Mouse (Mus musculus) embryonic facial prominence, embryonic 14.5 days (tissue): Measurements from ENCODE around the gene Peli1. TPM values are rescaled to one million over a fixed set of nuclear protein-coding genes. Genes with fewer than 3 reads are reported as not detected.
"Not testable (repeated sequence)": the region's sequence is repeated elsewhere in the genome, so short reads cannot be mapped to it uniquely, and the experiment has no call there.

Experiments used
- ATAC-seq: fragments of 200-750 bp; cut with Nextera tagmentation; 2 replicates; pipeline ENCODE4 v1.8.0; 2017; ENCODE audit warnings: low read depth, moderate number of reproducible peaks, moderate TSS enrichment
- DNase-seq: peaks from one replicate; pipeline ENCODE4 v3.0.0-alpha.2; 2015; ENCODE audit warnings: low spot score
- H3K27ac ChIP-seq: fragments of 300-500 bp; sonication (generic); replicated peaks from 2 replicates; pipeline ENCODE4 v1.5.1; 2014; ENCODE audit warnings: low read depth, mild to moderate bottlenecking, low read length, moderate library complexity
- H3K27me3 ChIP-seq: fragments of 300-500 bp; sonication (generic); replicated peaks from 2 replicates; pipeline ENCODE4 v1.6.1; 2014; ENCODE audit warnings: low read length; ENCODE audit not compliant: control insufficient read depth, insufficient read depth
- H3K36me3 ChIP-seq: fragments of 300-500 bp; sonication (generic); 2 replicates; pipeline ENCODE4 v1.6.1; 2014; ENCODE audit warnings: low read length, mixed read lengths; ENCODE audit not compliant: control insufficient read depth, insufficient read depth
- H3K4me1 ChIP-seq: fragments of 300-500 bp; sonication (generic); 2 replicates; pipeline ENCODE4 v1.6.1; 2014; ENCODE audit warnings: antibody characterized with exemption, low read length; ENCODE audit not compliant: control insufficient read depth, insufficient read depth
- H3K4me2 ChIP-seq: fragments of 300-500 bp; sonication (generic); 2 replicates; pipeline ENCODE4 v1.6.1; 2014; ENCODE audit warnings: low read depth, mild to moderate bottlenecking, low read length, moderate library complexity, mixed read lengths
- H3K4me3 ChIP-seq: fragments of 300-500 bp; sonication (generic); 2 replicates; pipeline ENCODE4 v1.5.1; 2014; ENCODE audit warnings: low read depth, mild to moderate bottlenecking, low read length
- H3K9ac ChIP-seq: fragments of 300-500 bp; sonication (generic); 2 replicates; pipeline ENCODE4 v1.6.1; 2014; ENCODE audit warnings: low read depth, mild to moderate bottlenecking, low read length, moderate library complexity, mixed read lengths
- H3K9me3 ChIP-seq: fragments of 300-500 bp; sonication (generic); 2 replicates; pipeline ENCODE4 v1.6.1; 2016; ENCODE audit warnings: low read length; ENCODE audit not compliant: control insufficient read depth
- WGBS: fragments of 180-500 bp; shearing (Covaris S2); extraction: QIAGEN DNeasy Blood & Tissue Kit; methylation state at CpG from one replicate; pipeline ENCODE4 v1.1.7; 2014; 5-methylcytosine and 5-hydroxymethylcytosine counted together
- polyA plus RNA-seq: library from polyadenylated mRNA; unstranded; fragments of >200 nt; fragmentation: Nextera tagmentation; extraction: Ambion mirVana; gene quantifications from 2 replicates; pipeline ENCODE4 v1.2.1, GENCODE M21; 2014

Gene Peli1
- polyA plus RNA-seq, 1 experiment from 2014 or later, result 41.3 TPM

DNA sequence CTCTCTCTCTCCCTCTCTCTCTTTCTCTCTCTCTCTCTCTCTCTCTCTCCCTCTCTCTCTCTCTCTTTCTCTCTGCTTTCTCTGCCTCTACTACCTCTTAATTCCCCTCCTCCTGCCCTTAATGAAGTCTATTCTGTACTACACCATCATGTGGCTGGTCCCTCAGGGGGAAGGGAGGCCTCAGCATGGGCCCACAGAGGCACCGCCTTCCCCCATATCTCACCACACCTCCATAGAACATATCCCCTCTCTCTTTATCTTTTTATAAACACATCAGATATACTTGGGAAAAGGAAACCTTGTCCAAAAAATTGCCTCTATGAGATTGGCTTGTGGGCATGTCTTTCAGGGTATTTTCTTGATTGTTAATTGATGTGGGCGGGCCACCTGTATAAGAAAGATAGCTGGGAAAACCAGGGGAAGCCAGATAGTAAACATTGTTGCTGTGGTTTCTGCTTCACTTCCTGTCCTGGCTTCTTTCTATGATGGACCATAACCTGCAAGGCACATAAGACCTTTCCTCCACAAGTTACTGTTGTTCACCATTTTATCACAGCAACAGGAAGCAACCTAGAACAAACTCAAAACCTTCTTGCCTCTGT lies 75.5 kb downstream of the Peli1 start:
- Histone ChIP-seq H3K36me3 (no peaks in the 10 kb centered on the region), H3K4me2 (no peak overlapping the region), H3K4me1 (peaks cover 9% of the 10 kb centered on the region; the same call in 1 of the 2 replicates), H3K27me3 (no peaks in the 10 kb centered on the region), H3K4me3 (no peak overlapping the region), H3K27ac (no peak overlapping the region), H3K9me3 (0 out of 2 replicates have a peak, but pooled peaks cover 4% of the 10 kb centered on the region), H3K9ac (no peak overlapping the region)
- DNase-seq (no peak), ATAC-seq (no peak)
- WGBS, result 91% methylated on average over 2 of the region's 2 CpGs

DNA sequence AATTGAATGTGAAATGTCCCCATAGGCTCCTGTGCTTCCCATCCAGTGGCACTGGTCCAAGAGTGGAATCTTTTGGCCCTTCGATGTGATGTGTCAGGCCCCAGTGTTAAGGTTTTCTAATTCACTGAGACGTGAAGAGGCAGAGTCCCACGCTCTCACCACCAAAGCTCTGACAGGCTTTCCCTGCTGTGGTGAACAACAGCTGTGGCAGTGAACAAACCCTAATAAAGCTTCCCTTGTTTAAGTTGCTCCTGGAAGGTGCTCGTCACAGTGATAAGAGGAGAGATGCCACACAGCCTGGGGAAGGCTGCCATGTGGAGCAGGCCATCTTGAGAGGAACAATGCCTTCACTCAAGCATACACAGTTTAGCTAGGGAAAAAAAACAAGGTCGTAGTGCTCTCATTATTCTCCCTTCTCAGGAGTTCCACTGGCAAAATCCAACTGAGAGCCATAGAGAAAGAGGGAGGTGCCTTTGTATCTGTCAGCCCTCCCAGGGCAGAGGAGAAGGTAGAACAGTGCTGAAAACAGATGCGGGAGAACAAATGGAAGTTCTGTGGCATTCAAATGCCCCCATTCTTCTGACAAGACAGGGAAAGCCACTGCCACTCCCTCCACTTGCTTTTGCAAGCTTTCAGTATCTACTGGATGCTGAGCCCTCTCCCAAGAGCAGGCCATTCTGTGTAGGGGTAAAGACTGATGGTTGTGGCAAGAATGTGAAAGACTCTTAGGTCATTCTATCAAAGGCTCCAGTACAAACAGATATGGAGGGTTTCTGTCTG lies 77.9 kb downstream of the Peli1 start:
- H3K9me3 ChIP-seq, result 0 out of 2 replicates have a peak, but pooled peaks cover 4% of the 10 kb centered on the region
- H3K4me2 ChIP-seq, result no peak overlapping the region
- WGBS, result 57% methylated on average over 6 of the region's 6 CpGs
- DNase-seq (peak; percentile 17), ATAC-seq (no peak)
- H3K27me3 ChIP-seq, result no peaks in the 10 kb centered on the region
- H3K36me3 ChIP-seq, result no peaks in the 10 kb centered on the region
- no peak overlapping the region for H3K4me3 ChIP-seq
- H3K27ac ChIP-seq, result no peak overlapping the region
- peaks cover under 1% of the 10 kb centered on the region; the same call in 1 of the 2 replicates for H3K4me1 ChIP-seq
- H3K9ac ChIP-seq, result no peak overlapping the region

DNA sequence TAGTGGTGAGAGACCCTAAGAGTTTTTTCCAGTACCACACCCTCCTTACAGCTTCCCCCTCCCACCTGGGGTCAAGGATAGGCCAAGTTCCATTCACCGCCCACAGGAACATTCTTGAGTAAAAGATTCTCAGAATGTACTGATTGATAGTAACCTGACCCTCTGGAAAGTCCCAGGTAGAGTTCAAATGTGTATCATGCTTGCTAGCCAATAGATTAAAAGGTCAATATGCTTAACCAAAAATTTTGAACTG lies 78.4 kb downstream of the Peli1 start:
- not testable (repeated sequence) for H3K27ac ChIP-seq, H3K4me1 ChIP-seq, H3K4me3 ChIP-seq, H3K9ac ChIP-seq, H3K27me3 ChIP-seq, H3K9me3 ChIP-seq, DNase-seq, H3K36me3 ChIP-seq, H3K4me2 ChIP-seq, ATAC-seq
- WGBS, result 84% methylated on average over 1 of the region's 1 CpGs

DNA sequence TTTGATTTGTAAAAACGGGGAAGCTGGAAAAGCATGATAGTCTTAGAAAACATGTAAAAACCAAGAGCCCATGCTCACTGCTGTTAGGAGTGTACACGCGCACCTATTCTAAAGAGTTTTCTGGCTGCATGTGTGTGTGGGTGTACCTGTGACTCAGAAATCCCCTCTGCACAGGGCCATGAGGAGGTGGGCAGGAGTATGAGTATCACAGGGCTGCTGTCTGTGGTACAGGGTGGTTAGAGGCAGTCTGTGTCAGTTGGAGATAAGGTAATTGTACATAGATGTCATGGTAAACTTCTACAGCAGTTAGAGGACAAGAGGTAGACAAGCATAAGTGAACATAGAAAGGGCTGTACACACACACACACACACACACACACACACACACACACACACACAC lies 81.2 kb downstream of the Peli1 start:
- Histone ChIP-seq H3K9ac (no peak overlapping the region), H3K4me1 (0 out of 2 replicates have a peak, but pooled peaks cover 4% of the 10 kb centered on the region), H3K4me3 (no peak overlapping the region), H3K36me3 (no peaks in the 10 kb centered on the region), H3K4me2 (no peak overlapping the region), H3K9me3 (0 out of 2 replicates have a peak, but pooled peaks cover 4% of the 10 kb centered on the region), H3K27ac (no peak overlapping the region), H3K27me3 (no peaks in the 10 kb centered on the region)
- ATAC-seq, result no peak
- WGBS, result 83% methylated on average over 3 of the region's 3 CpGs
- DNase-seq, result no peak

DNA sequence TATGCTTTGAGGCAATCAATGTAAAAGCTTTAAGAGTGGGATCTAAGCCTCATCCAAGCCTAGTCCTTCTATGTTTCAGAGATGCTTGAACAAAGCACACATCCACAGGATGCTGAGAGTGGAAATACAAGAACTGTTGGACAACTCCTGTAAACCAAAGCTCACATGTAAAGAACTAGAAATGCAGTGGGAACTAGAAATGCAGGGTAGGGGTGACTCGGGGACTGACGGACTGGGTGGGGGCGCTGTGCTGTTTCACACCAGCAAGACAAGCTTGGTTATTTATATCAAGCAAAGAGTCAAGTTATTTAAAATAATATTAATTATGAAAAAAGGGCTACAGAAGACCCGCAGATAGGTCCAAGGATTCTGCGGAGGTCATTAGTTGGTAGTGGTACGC lies 82.8 kb downstream of the Peli1 start:
- WGBS, result 96% methylated on average over 6 of the region's 6 CpGs
- no peaks in the 10 kb centered on the region for H3K36me3 ChIP-seq
- H3K27me3 ChIP-seq, result no peaks in the 10 kb centered on the region
- no peak for ATAC-seq
- H3K27ac ChIP-seq, result no peak overlapping the region
- H3K4me2 ChIP-seq, result no peak overlapping the region
- no peak overlapping the region for H3K4me3 ChIP-seq
- no peak overlapping the region for H3K9ac ChIP-seq
- DNase-seq, result no peak
- 0 out of 2 replicates have a peak, but pooled peaks cover 4% of the 10 kb centered on the region for H3K4me1 ChIP-seq
- 0 out of 2 replicates have a peak, but pooled peaks cover 4% of the 10 kb centered on the region for H3K9me3 ChIP-seq

DNA sequence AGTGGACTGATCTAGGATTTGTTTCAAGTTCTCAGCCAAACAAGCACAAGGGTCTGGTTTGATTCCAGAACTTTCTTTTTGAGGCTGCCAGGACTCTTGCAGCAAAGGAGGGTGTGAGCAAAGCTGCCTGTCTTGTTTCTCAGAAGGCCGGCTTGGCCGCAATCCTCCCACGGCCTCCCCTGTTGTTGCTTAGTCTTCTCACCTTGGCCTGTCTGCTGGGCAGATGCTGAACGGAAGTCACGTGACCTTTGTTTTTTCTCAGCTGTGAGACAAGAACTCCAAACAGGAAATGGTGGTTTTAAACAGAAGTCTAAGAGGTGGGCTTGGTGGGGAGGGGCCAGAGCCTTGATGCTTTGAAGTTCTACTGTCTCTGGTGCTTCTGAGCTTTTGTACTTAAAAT lies 83.3 kb downstream of the Peli1 start:
- Histone ChIP-seq H3K9me3 (0 out of 2 replicates have a peak, but pooled peaks cover 3% of the 10 kb centered on the region), H3K27ac (no peak overlapping the region), H3K4me1 (0 out of 2 replicates have a peak, but pooled peaks cover 4% of the 10 kb centered on the region), H3K9ac (no peak overlapping the region), H3K27me3 (no peaks in the 10 kb centered on the region), H3K4me2 (no peak overlapping the region), H3K4me3 (no peak overlapping the region), H3K36me3 (no peaks in the 10 kb centered on the region)
- DNase-seq, result peak; percentile 63
- WGBS, result 36% methylated on average over 5 of the region's 5 CpGs
- ATAC-seq, result no peak

DNA sequence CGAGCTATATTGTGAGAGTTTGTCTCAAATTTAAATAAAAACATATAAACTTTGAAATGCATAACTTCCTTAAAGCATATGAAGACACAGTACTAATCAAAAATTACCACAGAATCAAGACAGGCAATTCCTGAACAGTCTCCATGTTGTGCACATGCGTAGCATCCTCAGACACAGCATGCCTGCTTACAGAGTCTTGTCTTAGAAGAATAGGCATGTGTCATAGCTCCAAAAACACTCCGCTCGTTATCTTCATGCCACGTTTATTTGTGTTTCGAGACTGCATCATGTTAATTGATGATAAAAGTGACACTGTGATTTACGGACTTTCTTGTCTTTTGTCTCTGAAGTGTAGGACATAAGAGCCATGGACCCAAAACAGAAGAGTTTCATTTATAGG lies 84.0 kb downstream of the Peli1 start:
- ATAC-seq (no peak), DNase-seq (no peak)
- Histone ChIP-seq H3K36me3 (no peaks in the 10 kb centered on the region), H3K4me1 (0 out of 2 replicates have a peak, but pooled peaks cover 4% of the 10 kb centered on the region), H3K4me3 (no peak overlapping the region), H3K9ac (no peak overlapping the region), H3K27ac (no peak overlapping the region), H3K9me3 (no peaks in the 10 kb centered on the region), H3K27me3 (no peaks in the 10 kb centered on the region), H3K4me2 (no peak overlapping the region)
- WGBS, result 81% methylated on average over 7 of the region's 7 CpGs

DNA sequence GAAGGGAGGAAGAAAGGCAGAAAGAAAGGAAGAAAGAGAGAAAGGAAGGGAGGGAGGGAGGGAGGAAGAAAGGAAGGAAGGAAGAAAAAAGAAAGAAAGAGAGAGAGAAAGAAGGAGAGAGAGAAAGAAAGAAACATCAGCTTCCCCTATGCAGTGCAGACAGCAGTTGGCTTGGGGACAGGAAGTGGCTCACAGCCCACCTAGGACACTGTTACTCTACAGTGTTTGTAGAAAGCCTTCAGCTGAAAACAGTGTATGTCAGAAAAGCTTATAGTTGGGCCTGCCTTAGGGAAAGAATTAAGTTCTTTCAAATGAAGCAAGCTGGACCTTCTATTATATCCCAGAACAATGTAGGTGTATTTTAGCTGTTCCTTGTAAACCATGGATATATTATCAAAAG lies 85.4 kb downstream of the Peli1 start:
- Histone ChIP-seq H3K4me1 (0 out of 2 replicates have a peak, but pooled peaks cover 4% of the 10 kb centered on the region), H3K27ac (no peak overlapping the region), H3K27me3 (no peaks in the 10 kb centered on the region), H3K9me3 (no peaks in the 10 kb centered on the region), H3K9ac (no peak overlapping the region), H3K4me3 (no peak overlapping the region), H3K4me2 (no peak overlapping the region), H3K36me3 (no peaks in the 10 kb centered on the region)
- DNase-seq, result no peak
- no peak for ATAC-seq

DNA sequence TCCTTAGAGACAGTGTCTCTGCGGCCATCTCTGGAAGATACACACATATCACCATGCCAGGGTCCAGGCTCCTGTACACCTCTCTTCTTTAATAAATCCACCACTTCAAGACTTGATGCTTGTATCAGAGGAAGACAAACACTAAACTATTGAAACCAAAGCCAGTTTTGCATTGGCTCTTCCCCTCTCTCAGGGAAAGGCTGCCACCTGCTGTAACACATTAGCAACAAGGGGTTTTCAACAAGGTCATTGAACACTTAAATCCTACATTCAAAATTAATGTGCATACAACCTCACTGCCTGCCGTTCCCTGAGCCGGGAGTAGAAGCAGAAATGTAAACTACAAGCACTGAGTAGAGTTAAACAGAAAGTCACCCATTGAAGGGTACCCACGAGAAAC lies 87.3 kb downstream of the Peli1 start:
- H3K4me3 ChIP-seq, result no peak overlapping the region
- 47% methylated on average over 4 of the region's 4 CpGs for WGBS
- no peaks in the 10 kb centered on the region for H3K36me3 ChIP-seq
- H3K4me2 ChIP-seq, result no peak overlapping the region
- 0 out of 2 replicates have a peak, but pooled peaks cover 4% of the 10 kb centered on the region for H3K4me1 ChIP-seq
- H3K9ac ChIP-seq, result no peak overlapping the region
- peak; percentile 69 for DNase-seq
- H3K27ac ChIP-seq, result no peak overlapping the region
- H3K9me3 ChIP-seq, result no peaks in the 10 kb centered on the region
- no peaks in the 10 kb centered on the region for H3K27me3 ChIP-seq
- no peak for ATAC-seq
